ENCODE assay signal across 8 mouse cellular contexts in genomic region chr10:56106333-56106995, GRCm38 (mm10). TPM values are rescaled to one million over a fixed set of nuclear protein-coding genes. Genes with fewer than 3 reads are reported as not detected.
DNase-seq lines count a peak whose midpoint lies in the region; ATAC-seq lines count a peak whose summit lies in the region.

TSS of gene Msl3l2 (plus strand) at chr10:56106917.

- DNase-seq in adrenal gland, adult 18-20 months (ENCODE audit: low spot score in 2 of 2): peak; percentile 86 to 87
- peak; percentile 87 for DNase-seq in embryo, embryonic 10 days (ENCODE audit: low spot score)
- DNase-seq in gastrocnemius, postnatal 14 days: peak; percentile 86
- DNase-seq in induced T-regulatory cell, adult 2 months (ENCODE audit: low read depth): peak; percentile 92
- DNase-seq in left cerebral cortex, adult 8-10 months (ENCODE audit: low spot score in 2 of 2): peak; percentile 54 to 90
- DNase-seq in right cerebral cortex, adult 2 months (ENCODE audit: low spot score in 2 of 2): peak; percentile 89 to 93
- DNase-seq in urinary bladder, postnatal 10 days (ENCODE audit: low spot score): peak; percentile 52

- intact Hi-C loops in gastrocnemius, postnatal 14 days (cut with DNase I; ENCODE audit: low total_unique reads): no loop called here

- peak; percentile 98 for ATAC-seq in megakaryocyte, adult 5-6 weeks (ENCODE audit: poor library complexity, severe bottlenecking)

RNA-seq across cellular contexts. Expression of gene Msl3l2, which starts in this region (rescaled TPM):
- 1 to 10 TPM; 6.5 to 7.8 TPM for total RNA-seq in adrenal gland, adult 18-20 months (2021)
- total RNA-seq in gastrocnemius, postnatal 14 days (2021): 1 to 10 TPM; 1.8 to 2.2 TPM
- 10 to 100 TPM in 3 of 4 experiments, 1 to 10 TPM in 1; 8.6 to 16.4 (median 14.6) TPM for total RNA-seq in left cerebral cortex, adult 8-10 months (2022)
- total RNA-seq in megakaryocyte, adult 5-6 weeks (2015): 1.9 and 3.0 TPM in 2 replicates
- total RNA-seq in megakaryocyte, adult 5-6 weeks (2017): 1.9 and 2.5 TPM in 2 replicates

Comparison
In these comparisons a context has a peak if more than half of its experiments do, and no peak if none do; other contexts are left out.
1. Peak in every context shown above with its lines: DNase-seq and ATAC-seq.